Mouse (Mus musculus) ovary, adult 18-20 months (tissue): ENCODE results near the gene Itsn1.

Experiments used
- DNase-seq: peaks from one replicate; pipeline ENCODE4 v3.0.0; 2022; ENCODE audit warnings: low spot score, mixed read lengths

The Itsn1 gene

GRCm38 (mm10) chr16:91953967-91954366 lies 224.9 kb downstream of the Itsn1 start:
- no peak for DNase-seq

- DNase-seq = no peak
Measured at GRCm38 (mm10) chr16:91954766-91955165, 225.7 kb downstream of the Itsn1 start.

- DNase-seq = peak; percentile 56
Measured at GRCm38 (mm10) chr16:91962204-91962893, 233.3 kb downstream of the Itsn1 start.

- no peak for DNase-seq
Measured at GRCm38 (mm10) chr16:91962894-91963555, 233.9 kb downstream of the Itsn1 start.

- DNase-seq = no peak
Measured at GRCm38 (mm10) chr16:91963556-91963900, 234.4 kb downstream of the Itsn1 start.

GRCm38 (mm10) chr16:91964308-91965178 lies 235.5 kb downstream of the Itsn1 start:
- DNase-seq = no peak

- no peak for DNase-seq
Measured at GRCm38 (mm10) chr16:91968725-91969124, 239.6 kb downstream of the Itsn1 start.

- no peak for DNase-seq
Measured at GRCm38 (mm10) chr16:91969516-91970031, 240.5 kb downstream of the Itsn1 start.
